ENCODE assay signal across 24 mouse cellular contexts in genomic region chr19:29350991-29351390, GRCm38 (mm10). TPM values are rescaled to one million over a fixed set of nuclear protein-coding genes. Genes with fewer than 3 reads are reported as not detected.
"Had no signal": no experiment of that assay in that cellular context is flagged by ENCODE, and none has a peak within 500 bp of the region (broad histone marks: within the 10 kb centered on the region; RNA-seq: fewer than 3 reads in every experiment).

No protein-coding gene starts in this region.

- H3K9ac ChIP-seq: kidney, embryonic 15.5 days; liver, embryonic 13.5 days; lung, embryonic 15.5 days; midbrain, embryonic 12.5 days; midbrain, embryonic 15.5 days; neural tube, embryonic 12.5 days; neural tube, embryonic 15.5 days; stomach, embryonic 15.5 days had no signal

- H3K4me2 ChIP-seq: kidney, embryonic 15.5 days; liver, embryonic 13.5 days; lung, embryonic 15.5 days; midbrain, embryonic 12.5 days; midbrain, embryonic 15.5 days; neural tube, embryonic 12.5 days; neural tube, embryonic 15.5 days; stomach, embryonic 15.5 days had no signal

- H3K27me3 ChIP-seq: kidney, embryonic 15.5 days; liver, embryonic 13.5 days; lung, embryonic 15.5 days; megakaryocyte, embryonic 14.5 days; midbrain, embryonic 12.5 days; midbrain, embryonic 15.5 days; neural tube, embryonic 12.5 days; neural tube, embryonic 15.5 days; stomach, embryonic 15.5 days had no signal

- H3K36me3 ChIP-seq: lung, embryonic 15.5 days; midbrain, embryonic 12.5 days had no signal

- H3K27ac ChIP-seq: kidney, embryonic 15.5 days; left cerebral cortex, adult 2 months; liver, embryonic 13.5 days; lung, embryonic 15.5 days; midbrain, embryonic 12.5 days; midbrain, embryonic 15.5 days; neural tube, embryonic 12.5 days; neural tube, embryonic 15.5 days; stomach, embryonic 15.5 days had no signal

- H3K4me3 ChIP-seq: kidney, embryonic 15.5 days; left cerebral cortex, adult 2 months; liver, embryonic 13.5 days; lung, embryonic 15.5 days; megakaryocyte, embryonic 14.5 days; midbrain, embryonic 12.5 days; midbrain, embryonic 15.5 days; neural tube, embryonic 12.5 days; neural tube, embryonic 15.5 days; stomach, embryonic 15.5 days had no signal

- ATAC-seq: midbrain, embryonic 15.5 days had no signal

- DNase-seq: kidney, adult 8-10 months; kidney, postnatal 10 days; kidney, postnatal 36 days; layer of hippocampus, postnatal 36 days; liver, embryonic 13.5 days; lung, postnatal 10 days; lung, postnatal 36 days; right cerebral cortex, adult 18-20 months; right cerebral cortex, postnatal 14 days; spleen, adult 18-20 months; thymus, postnatal 25 days had no signal

- H3K4me1 ChIP-seq: lung, embryonic 15.5 days; neural tube, embryonic 12.5 days; stomach, embryonic 15.5 days had no signal

- H3K9me3 ChIP-seq: kidney, embryonic 15.5 days; liver, embryonic 13.5 days; lung, embryonic 15.5 days; megakaryocyte, embryonic 14.5 days; midbrain, embryonic 12.5 days; midbrain, embryonic 15.5 days; neural tube, embryonic 12.5 days; neural tube, embryonic 15.5 days; stomach, embryonic 15.5 days had no signal

RNA-seq across cellular contexts. Expression of gene Cd274, which starts 16.3 kb away (rescaled TPM):
- polyA plus RNA-seq: limb, embryonic 11.5 days had no signal

RNA-seq across cellular contexts. Expression of gene Rln1, which starts 16.5 kb away (rescaled TPM):
- polyA plus RNA-seq: limb, embryonic 11.5 days; liver, adult 2 months; liver, embryonic 13.5 days; liver, embryonic 16.5 days; lung, embryonic 15.5 days had no signal

RNA-seq across cellular contexts. Expression of gene Pdcd1lg2, which starts 59.7 kb away (rescaled TPM):
- polyA plus RNA-seq: kidney, embryonic 15.5 days; limb, embryonic 11.5 days; limb, embryonic 14.5 days; midbrain, embryonic 12.5 days; midbrain, embryonic 15.5 days; neural tube, embryonic 12.5 days; stomach, embryonic 15.5 days had no signal
